Mouse (Mus musculus) cerebellum, postnatal 36 days (tissue): ENCODE measurements around the gene Gm49318.
A peak's percentile ranks its signal among the peaks of the same experiment; 100 is the strongest.

Experiments used
- DNase-seq, 2 experiments: peaks; one replicate each; pipeline ENCODE4 v3.0.0; 2021 to 2022; ENCODE audit warnings: mixed read lengths in 2 of 2

Gene Gm49318

GRCm38 (mm10) chr9:22024592-22024991 lies 46.5 kb downstream of the Gm49318 start:
- DNase-seq: peak in 1 of 2 experiments; percentile 35

- DNase-seq: peak; percentile 60 to 63
Observed at GRCm38 (mm10) chr9:22017208-22017825, 53.7 kb downstream of the Gm49318 start.

GRCm38 (mm10) chr9:22016245-22016644 lies 54.8 kb downstream of the Gm49318 start:
- no peak for DNase-seq

- DNase-seq: no peak
Observed at GRCm38 (mm10) chr9:22012731-22013130, 58.3 kb downstream of the Gm49318 start.

GRCm38 (mm10) chr9:22011055-22011454 lies 60.0 kb downstream of the Gm49318 start:
- no peak for DNase-seq

- DNase-seq: no peak
Observed at GRCm38 (mm10) chr9:22004546-22004945, 66.5 kb downstream of the Gm49318 start.

GRCm38 (mm10) chr9:22003163-22003554 lies 67.9 kb downstream of the Gm49318 start:
- DNase-seq: no peak

- peak; percentile 98 to 99 for DNase-seq
Observed at GRCm38 (mm10) chr9:22002194-22003162, 68.6 kb downstream of the Gm49318 start, which contains the start of the genes Ccdc151 and Prkcsh. Gene Ccdc151, minus strand, starts transcription at chr9:22002634. Gene Prkcsh, plus strand, starts transcription at chr9:22002806.

- no peak for DNase-seq
Observed at GRCm38 (mm10) chr9:22001633-22002032, 69.4 kb downstream of the Gm49318 start.

- no peak for DNase-seq
Observed at GRCm38 (mm10) chr9:22000296-22000695, 70.8 kb downstream of the Gm49318 start.

GRCm38 (mm10) chr9:21996178-21996867 lies 74.7 kb downstream of the Gm49318 start:
- no peak for DNase-seq

GRCm38 (mm10) chr9:21992227-21992626 lies 78.8 kb downstream of the Gm49318 start:
- DNase-seq: no peak

- peak; percentile 76 to 83 for DNase-seq
Observed at GRCm38 (mm10) chr9:21989230-21990110, 81.6 kb downstream of the Gm49318 start, which contains the start of gene Rgl3. Gene Rgl3, minus strand, starts transcription at chr9:21989446.

GRCm38 (mm10) chr9:21988421-21989101 lies 82.5 kb downstream of the Gm49318 start:
- DNase-seq: peak; percentile 65 to 73

- peak; percentile 73 to 76 for DNase-seq
Observed at GRCm38 (mm10) chr9:21987592-21988342, 83.3 kb downstream of the Gm49318 start.
